Mouse (Mus musculus) effector memory CD4-positive, alpha-beta T cell, adult 5 months (primary cell): ENCODE results near the gene H60b. TPM values are rescaled to one million over a fixed set of nuclear protein-coding genes. Genes with fewer than 3 reads are reported as not detected.

Experiments
- polyA plus RNA-seq: library from polyadenylated mRNA; unstranded; fragments of 100-300 nt; shearing (Covaris generic); gene quantifications from one replicate; pipeline ENCODE4 v1.2.1, GENCODE M21; 2017

Gene H60b
- polyA plus RNA-seq = 39.9 TPM

GRCm38 (mm10) chr10:22158310-22158999 is at the start of gene H60b, which contains the start of gene Raet1e:
Gene H60b, plus strand, starts transcription at chr10:22158586.
Gene Raet1e, plus strand, starts transcription at chr10:22158569.

DNA sequence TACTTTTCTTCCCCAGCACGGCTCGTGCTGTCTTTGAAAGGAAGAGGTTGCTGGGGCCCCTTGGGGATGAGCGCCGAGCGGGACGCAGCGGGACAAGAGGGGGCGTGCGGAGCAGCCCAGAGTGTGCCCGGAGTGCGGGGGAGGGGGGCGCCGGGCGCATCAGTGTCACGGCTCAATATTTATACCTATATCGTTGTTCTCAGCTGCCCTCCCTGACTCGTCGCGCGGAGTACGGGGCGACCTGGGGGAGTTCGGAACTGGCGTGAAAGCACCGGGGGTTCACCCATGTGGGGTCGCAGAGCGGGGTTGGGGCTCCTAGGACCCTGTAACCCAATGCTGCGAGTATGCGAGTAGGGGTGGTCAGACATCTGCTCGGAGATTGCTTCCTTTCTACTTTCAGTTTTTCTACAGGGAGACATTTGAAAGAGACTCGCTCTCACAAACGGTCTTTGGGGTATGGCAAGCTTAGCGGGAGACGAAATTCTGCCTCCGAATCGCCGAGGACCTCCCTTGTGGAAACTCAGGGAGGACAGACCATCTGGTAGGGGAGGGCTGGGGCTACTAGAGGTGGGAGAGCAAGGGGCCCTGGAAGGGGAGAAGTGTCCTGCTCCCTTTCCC is 9.2 kb upstream of the H60b start, which contains the start of gene E030030I06Rik:
Gene E030030I06Rik, minus strand, starts transcription at position 198 of the 618 bp plus-strand sequence.

Other genes with a start within 250 kb of the H60b start
- not detected for gene 4930444G20Rik, start 90.5 kb upstream of the H60b start, polyA plus RNA-seq
- gene E030030I06Rik, start 9.3 kb upstream of the H60b start, polyA plus RNA-seq = 8.9 TPM
- gene Raet1e, start within 50 bp of the H60b start, polyA plus RNA-seq = not detected
- gene Raet1d, start 202.0 kb downstream of the H60b start, polyA plus RNA-seq = not detected